Mouse (Mus musculus) MEL (cell line): ENCODE results near the gene Susd2. TPM values are rescaled to one million over a fixed set of nuclear protein-coding genes. Genes with fewer than 3 reads are reported as not detected.

ENCODE experiments used
- DNase-seq: peaks from one replicate; pipeline ENCODE4 v3.0.0; 2011; ENCODE audit warnings: low read depth, low spot score
- H3K27ac ChIP-seq: 2 replicates; pipeline ENCODE4 v1.5.1; 2012; ENCODE audit warnings: low read depth, mild to moderate bottlenecking, control low read depth, low read length, moderate library complexity; ENCODE audit not compliant: control insufficient read depth
- H3K27me3 ChIP-seq, 2 experiments: fragments of 150-350 bp in 1 of 2; sonication (generic) in 1 of 2; 2 replicates each; pipeline ENCODE4 v1.6.1; 2012; ENCODE audit warnings: low read length in 2 of 2, mild to moderate bottlenecking in 2 of 2, improper control_type of control experiment in 1 of 2, moderate library complexity in 1 of 2; ENCODE audit not compliant: insufficient read depth in 2 of 2, control insufficient read depth in 1 of 2
- H3K36me3 ChIP-seq, 2 experiments: 2 replicates each; pipeline ENCODE4 v1.6.1; 2012 to 2014; ENCODE audit warnings: low read length in 2 of 2, improper control_type of control experiment in 1 of 2, inconsistent platforms in 1 of 2, mild to moderate bottlenecking in 1 of 2; ENCODE audit not compliant: insufficient read depth in 2 of 2, control insufficient read depth in 1 of 2
- H3K4me1 ChIP-seq, 2 experiments: fragments of 150-350 bp in 1 of 2; sonication (generic) in 1 of 2; 2 replicates each; pipeline ENCODE4 v1.6.1; 2012; ENCODE audit warnings: low read length in 2 of 2, improper control_type of control experiment in 1 of 2, mild to moderate bottlenecking in 1 of 2; ENCODE audit not compliant: insufficient read depth in 2 of 2, control insufficient read depth in 1 of 2
- H3K4me3 ChIP-seq, 2 experiments: fragments of 150-350 bp in 1 of 2; sonication (generic) in 1 of 2; 2 replicates each; pipeline ENCODE4 v1.5.1; 2012; ENCODE audit warnings: low read depth in 2 of 2, low read length in 2 of 2, mild to moderate bottlenecking in 2 of 2, moderate library complexity in 2 of 2, control low read depth in 1 of 2, improper control_type of control experiment in 1 of 2; ENCODE audit not compliant: control insufficient read depth in 1 of 2, insufficient read depth in 1 of 2
- H3K79me2 ChIP-seq: 2 replicates; pipeline ENCODE4 v1.6.1; 2012; ENCODE audit warnings: mild to moderate bottlenecking, low read length, moderate library complexity; ENCODE audit not compliant: control insufficient read depth, poor library complexity, insufficient read depth
- H3K9ac ChIP-seq: 2 replicates; pipeline ENCODE4 v1.6.1; 2012; ENCODE audit warnings: low read depth, mild to moderate bottlenecking, control low read depth, low read length, moderate library complexity; ENCODE audit not compliant: control insufficient read depth, poor library complexity, severe bottlenecking
- H3K9me3 ChIP-seq: fragments of 150-350 bp; sonication (generic); replicated peaks from 2 replicates; pipeline ENCODE4 v1.6.1; 2012; ENCODE audit warnings: mild to moderate bottlenecking, low read length, improper control_type of control experiment, moderate library complexity; ENCODE audit not compliant: insufficient read depth
- BHLHE40 ChIP-seq: IDR thresholded peaks from 2 replicates; pipeline ENCODE4 v1.6.1; 2012; ENCODE audit warnings: low read depth, mild to moderate bottlenecking, inconsistent platforms, low read length, improper control_type of control experiment, borderline replicate concordance
- CHD2 ChIP-seq: IDR thresholded peaks from 2 replicates; pipeline ENCODE4 v1.6.1; 2011; ENCODE audit warnings: low read length, improper control_type of control experiment
- CTCF ChIP-seq, 3 experiments: IDR thresholded peaks in 2 of 3; conservative IDR thresholded peaks in 1 of 3; 2 replicates each; pipeline ENCODE4 v1.5.1; 2011 to 2012; ENCODE audit warnings: low read length in 3 of 3, low read depth in 2 of 3, mild to moderate bottlenecking in 2 of 3, improper control_type of control experiment in 1 of 3, inconsistent platforms in 1 of 3, mixed read lengths in 1 of 3, moderate library complexity in 1 of 3; ENCODE audit not compliant: control insufficient read depth in 1 of 3, insufficient read depth in 1 of 3, poor library complexity in 1 of 3, severe bottlenecking in 1 of 3
- ETS1 ChIP-seq: IDR thresholded peaks from 2 replicates; pipeline ENCODE4 v1.6.1; 2012; ENCODE audit warnings: low read depth, mild to moderate bottlenecking, inconsistent platforms, low read length, improper control_type of control experiment, moderate library complexity
- GABPA ChIP-seq: IDR thresholded peaks from 2 replicates; pipeline ENCODE4 v1.6.1; 2012; ENCODE audit warnings: low read depth, mild to moderate bottlenecking, inconsistent platforms, low read length, improper control_type of control experiment, moderate library complexity
- GATA1 ChIP-seq: IDR thresholded peaks from 2 replicates; pipeline ENCODE4 v1.6.1; 2011; ENCODE audit warnings: low read depth, low read length, improper control_type of control experiment
- MAFK ChIP-seq: IDR thresholded peaks from 2 replicates; pipeline ENCODE4 v1.6.1; 2011; ENCODE audit warnings: low read depth, mild to moderate bottlenecking, low read length, improper control_type of control experiment, borderline replicate concordance
- MAX ChIP-seq: IDR thresholded peaks from 2 replicates; pipeline ENCODE4 v1.6.1; 2011; ENCODE audit warnings: low read length, improper control_type of control experiment
- MAZ ChIP-seq: IDR thresholded peaks from 2 replicates; pipeline ENCODE4 v1.6.1; 2012; ENCODE audit warnings: low read depth, mild to moderate bottlenecking, inconsistent platforms, low read length, improper control_type of control experiment
- MYB ChIP-seq: IDR thresholded peaks from 2 replicates; pipeline ENCODE4 v1.6.1; 2011; ENCODE audit warnings: mild to moderate bottlenecking, low read depth, low read length, improper control_type of control experiment
- NELFE ChIP-seq: IDR thresholded peaks from 2 replicates; pipeline ENCODE4 v1.6.1; 2011; ENCODE audit warnings: low read depth, low read length, improper control_type of control experiment
- POLR2A ChIP-seq, 2 experiments: IDR thresholded peaks; 2 replicates each; pipeline ENCODE4 v1.6.1; 2011 to 2012; ENCODE audit warnings: low read length in 2 of 2, mild to moderate bottlenecking in 2 of 2, control low read depth in 1 of 2, improper control_type of control experiment in 1 of 2, low read depth in 1 of 2, moderate library complexity in 1 of 2; ENCODE audit not compliant: control insufficient read depth in 1 of 2, insufficient read depth in 1 of 2, poor library complexity in 1 of 2
- POLR2AphosphoS2 ChIP-seq: IDR thresholded peaks from 2 replicates; pipeline ENCODE4 v1.6.1; 2011; ENCODE audit warnings: low read length, improper control_type of control experiment
- POLR2AphosphoS5 ChIP-seq: IDR thresholded peaks from 2 replicates; pipeline ENCODE4 v1.6.1; 2012; ENCODE audit warnings: low read depth, borderline replicate concordance, mild to moderate bottlenecking, inconsistent platforms, low read length, moderate library complexity, mixed read lengths
- RCOR1 ChIP-seq: IDR thresholded peaks from 2 replicates; pipeline ENCODE4 v1.6.1; 2012; ENCODE audit warnings: low read depth, mild to moderate bottlenecking, inconsistent platforms, low read length, improper control_type of control experiment
- SIN3A ChIP-seq: IDR thresholded peaks from 2 replicates; pipeline ENCODE4 v1.6.1; 2012; ENCODE audit warnings: low read length, improper control_type of control experiment, inconsistent platforms
- SMC3 ChIP-seq: IDR thresholded peaks from 2 replicates; pipeline ENCODE4 v1.6.1; 2011; ENCODE audit warnings: low read depth, low read length, improper control_type of control experiment
- TAL1 ChIP-seq: IDR thresholded peaks from 2 replicates; pipeline ENCODE4 v1.6.1; 2012; ENCODE audit warnings: mild to moderate bottlenecking, inconsistent platforms, low read length, moderate library complexity, mixed read lengths
- TBP ChIP-seq: IDR thresholded peaks from 2 replicates; pipeline ENCODE4 v1.8.0; 2011; ENCODE audit warnings: low read depth, low read length, improper control_type of control experiment
- USF1 ChIP-seq: IDR thresholded peaks from 2 replicates; pipeline ENCODE4 v1.6.1; 2014; ENCODE audit warnings: low read depth, mild to moderate bottlenecking, inconsistent platforms, low read length, improper control_type of control experiment, moderate library complexity
- ZC3H11A ChIP-seq: IDR thresholded peaks from 2 replicates; pipeline ENCODE4 v1.6.1; 2012; ENCODE audit warnings: low read depth, mild to moderate bottlenecking, inconsistent platforms, low read length, improper control_type of control experiment
- polyA plus RNA-seq, 2 experiments: library from polyadenylated mRNA; stranded (reverse) in 1 of 2; unstranded in 1 of 2; fragments of >175 nt in 1 of 2; fragments of >200 nt in 1 of 2; gene quantifications; 2 replicates each; pipeline versions ENCODE4 v1.2.1 to v1.2.4; 2012; ENCODE audit warnings: low replicate concordance in 2 of 2, low read depth in 1 of 2; ENCODE audit not compliant: insufficient read length in 2 of 2, insufficient read depth in 1 of 2, missing spikeins in 1 of 2
- total RNA-seq: library from RNA; depleted of rRNA; stranded (reverse); fragments of 300-350 nt; gene quantifications from 2 replicates; pipeline ENCODE4 v1.2.3, GENCODE M21; 2012; rRNA removed

Gene Susd2
- total RNA-seq (0.07 and 0.12 TPM in 2 replicates), polyA plus RNA-seq (under 1 TPM in 1 of 2 experiments, not detected in 1; 0.15 TPM)

GRCm38 (mm10) chr10:75643741-75644343, at the start of gene Susd2:
TSS of gene Susd2 (minus strand) at chr10:75644008.
- TF ChIP-seq NELFE (no peak), GABPA (no peak), CTCF (IDR thresholded peaks at IDR 0.05 in 2 of 3, conservative IDR thresholded peaks at IDR 0.05 in 1 of 3; ENCODE audit: control insufficient read depth in 1 of 3, insufficient read depth in 1 of 3, low read depth in 2 of 3, low read length in 3 of 3, poor library complexity in 1 of 3, severe bottlenecking in 1 of 3) (no peak), POLR2AphosphoS5 (no peak), SIN3A (no peak)
- TF ChIP-seq, all 39 proteins: peak for 0
- Histone ChIP-seq H3K27me3 (no peaks in the 10 kb centered on the region), H3K9ac (no peak within 1 kb of the TSS), H3K4me1 (peaks cover 0 to 3% of the 10 kb centered on the region in 2 experiments; a peak in 2 of 4 replicates), H3K79me2 (no peaks in the 10 kb centered on the region), H3K4me3 (no peak within 1 kb of the TSS), H3K36me3 (no peaks in the 10 kb centered on the region; a peak in 1 of 4 replicates), H3K9me3 (no peaks in the 10 kb centered on the region), H3K27ac (no peak within 1 kb of the TSS)
- DNase-seq: peak; percentile 50

GRCm38 (mm10) chr10:75688598-75688997, 44.8 kb upstream of the Susd2 start:
- Histone ChIP-seq H3K36me3 (peaks cover 0 to 9% of the 10 kb centered on the region in 2 experiments; a peak in 2 of 4 replicates), H3K4me3 (no peak overlapping the region), H3K9me3 (no peaks in the 10 kb centered on the region), H3K4me1 (no peaks in the 10 kb centered on the region), H3K27me3 (no peaks in the 10 kb centered on the region), H3K9ac (no peak overlapping the region), H3K27ac (no peak overlapping the region), H3K79me2 (no peaks in the 10 kb centered on the region)
- TF ChIP-seq ZC3H11A (no peak), NELFE (no peak), POLR2A (IDR thresholded peaks at IDR 0.05; ENCODE audit: control insufficient read depth in 1 of 2, insufficient read depth in 1 of 2, low read depth in 1 of 2, low read length in 2 of 2, poor library complexity in 1 of 2) (no peak), ETS1 (no peak), RCOR1 (no peak), GATA1 (no peak), CHD2 (no peak), MAZ (no peak), MAFK (no peak), TAL1 (no peak), TBP (no peak), GABPA (no peak), SMC3 (no peak), CTCF (IDR thresholded peaks at IDR 0.05 in 2 of 3, conservative IDR thresholded peaks at IDR 0.05 in 1 of 3; ENCODE audit: control insufficient read depth in 1 of 3, insufficient read depth in 1 of 3, low read depth in 2 of 3, low read length in 3 of 3, poor library complexity in 1 of 3, severe bottlenecking in 1 of 3) (no peak), MAX (no peak), MYB (no peak), USF1 (no peak), BHLHE40 (no peak), POLR2AphosphoS2 (no peak)
- no peak for DNase-seq
